Mouse (Mus musculus): ENCODE data around the gene Aspm.
A peak's percentile ranks its signal among the peaks of the same experiment; 100 is the strongest.

GRCm38 (mm10) chr1:139421875-139422791 is 32.4 kb upstream of the Aspm start, which contains the start of gene Zbtb41:
- 0 out of 2 replicates have a peak, but pooled peaks have one; percentile 36 for TF ChIP-seq POLR2A (IDR thresholded peaks at IDR 0.05; ENCODE audit: borderline replicate concordance, low read depth, low read length)
- TF ChIP-seq CTCF (IDR thresholded peaks at IDR 0.05; ENCODE audit: low read depth, low read length): peak; percentile 55

Measured in bone marrow macrophage, adult 2 months (primary cell).